Mouse (Mus musculus): ENCODE results near the gene S100a13. TPM values are rescaled to one million over a fixed set of nuclear protein-coding genes. Genes with fewer than 3 reads are reported as not detected.
A peak's percentile ranks its signal among the peaks of the same experiment; 100 is the strongest.

Gene S100a13
- polyA plus RNA-seq, 1 experiment from 2014 or later = 27.3 TPM

DNA sequence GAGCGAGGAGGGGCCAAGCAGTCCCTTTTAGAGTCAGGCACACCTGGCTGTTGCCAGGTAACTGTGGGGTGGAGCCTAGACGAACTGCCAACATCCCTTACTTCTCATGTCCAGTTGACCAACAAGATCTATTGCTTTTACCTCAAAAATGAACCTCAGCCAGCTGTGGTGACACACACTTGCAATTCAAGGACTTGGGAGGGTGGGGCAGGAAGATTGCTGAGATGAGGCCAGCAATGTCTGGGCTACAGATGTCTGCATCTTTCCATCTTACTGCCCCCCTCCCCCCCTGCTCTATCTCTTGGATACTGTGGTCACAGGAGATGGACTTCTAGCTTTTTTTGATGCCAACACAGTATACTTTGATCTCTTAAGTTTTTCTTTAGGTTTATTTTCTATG lies 38.0 kb downstream of the S100a13 start:
- H3K27ac ChIP-seq (ENCODE audit: low read depth) = no peak overlapping the region
- H3K9me3 ChIP-seq (ENCODE audit: low read depth, low read length) = no peaks in the 10 kb centered on the region
- WGBS = 65% methylated on average over 2 of the region's 2 CpGs
- H3K36me3 ChIP-seq (ENCODE audit: insufficient read depth) = no peaks in the 10 kb centered on the region
- DNase-seq (no peak), ATAC-seq (ENCODE audit: insufficient read depth) (no peak)
- no peak overlapping the region for H3K4me2 ChIP-seq
- no peaks in the 10 kb centered on the region for H3K27me3 ChIP-seq (ENCODE audit: insufficient read depth, low read length)
- H3K4me3 ChIP-seq (ENCODE audit: low read depth, low read length) = no peak overlapping the region
- no peak overlapping the region for H3K9ac ChIP-seq
- H3K4me1 ChIP-seq (ENCODE audit: insufficient read depth) = no peaks in the 10 kb centered on the region
- no peak for TF ChIP-seq CTCF (IDR thresholded peaks at IDR 0.05; ENCODE audit: low read depth)

- WGBS = 65% methylated on average over 5 of the region's 5 CpGs
- H3K27me3 ChIP-seq (ENCODE audit: insufficient read depth, low read length) = no peaks in the 10 kb centered on the region
- no peaks in the 10 kb centered on the region for H3K9me3 ChIP-seq (ENCODE audit: low read depth, low read length)
- H3K4me2 ChIP-seq = no peak overlapping the region
- ATAC-seq (ENCODE audit: insufficient read depth) (no peak), DNase-seq (peak; percentile 4)
- no peak overlapping the region for H3K9ac ChIP-seq
- no peak overlapping the region for H3K27ac ChIP-seq (ENCODE audit: low read depth)
- no peaks in the 10 kb centered on the region for H3K36me3 ChIP-seq (ENCODE audit: insufficient read depth)
- H3K4me1 ChIP-seq (ENCODE audit: insufficient read depth) = no peaks in the 10 kb centered on the region
- no peak overlapping the region for H3K4me3 ChIP-seq (ENCODE audit: low read depth, low read length)
- TF ChIP-seq CTCF (IDR thresholded peaks at IDR 0.05; ENCODE audit: low read depth) = no peak
Observed at GRCm38 (mm10) chr3:90555954-90556353, 41.7 kb downstream of the S100a13 start.

DNA sequence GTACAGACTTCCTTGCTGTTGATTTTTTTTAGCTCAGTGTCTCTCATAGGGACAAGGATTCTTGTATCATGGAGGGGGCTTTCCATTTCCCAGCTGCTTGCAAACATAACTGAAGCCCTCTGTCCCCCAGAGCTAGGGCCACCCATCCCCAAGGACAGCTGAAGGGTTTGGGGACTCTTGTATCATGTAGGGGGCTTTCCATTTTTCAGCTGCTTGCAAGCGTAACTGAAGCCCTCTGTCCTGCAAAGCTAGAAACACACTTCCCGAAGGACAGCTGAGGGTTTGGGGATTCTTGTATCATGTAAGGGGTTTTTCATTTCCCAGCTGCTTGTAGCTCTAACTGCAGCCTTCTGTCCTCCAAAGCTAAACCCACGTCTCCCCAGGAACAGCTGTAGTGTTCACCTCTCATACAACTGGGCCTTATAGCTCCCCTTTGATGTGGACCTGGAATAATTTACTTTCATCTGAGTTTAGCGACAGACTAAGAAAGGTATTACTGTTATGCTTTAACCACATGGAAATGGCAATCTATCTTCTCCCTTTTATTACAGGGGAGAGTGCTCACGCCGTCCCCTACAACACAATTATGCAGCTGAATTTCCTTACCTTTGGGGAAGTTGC lies 45.9 kb downstream of the S100a13 start, which contains the start of gene S100a3:
Gene S100a3, plus strand, starts transcription at position 571 of the 621 bp plus-strand sequence.
- Histone ChIP-seq H3K4me2 (no peak within 1 kb of the TSS), H3K9me3 (ENCODE audit: low read depth, low read length) (no peaks in the 10 kb centered on the region), H3K27ac (ENCODE audit: low read depth) (no peak within 1 kb of the TSS), H3K27me3 (ENCODE audit: insufficient read depth, low read length) (no peaks in the 10 kb centered on the region), H3K4me3 (ENCODE audit: low read depth, low read length) (no peak within 1 kb of the TSS), H3K36me3 (ENCODE audit: insufficient read depth) (no peaks in the 10 kb centered on the region), H3K4me1 (ENCODE audit: insufficient read depth) (no peaks in the 10 kb centered on the region), H3K9ac (no peak within 1 kb of the TSS)
- no peak for TF ChIP-seq CTCF (IDR thresholded peaks at IDR 0.05; ENCODE audit: low read depth)
- no peak for ATAC-seq (ENCODE audit: insufficient read depth)
- no peak for DNase-seq
- WGBS = 75% methylated on average over 6 of the region's 6 CpGs

Other genes with a start within 250 kb of the S100a13 start
- 4.4 and 6.1 TPM in 2 replicates for gene Dennd4b, start 249.2 kb upstream of the S100a13 start, polyA plus RNA-seq (2014; fragmentation: Nextera tagmentation; extraction: Ambion mirVana)
- gene Gatad2b, start 221.3 kb upstream of the S100a13 start, polyA plus RNA-seq (2014; fragmentation: Nextera tagmentation; extraction: Ambion mirVana) = 14.6 and 15.8 TPM in 2 replicates
- gene Slc27a3, start 124.5 kb upstream of the S100a13 start, polyA plus RNA-seq (2014; fragmentation: Nextera tagmentation; extraction: Ambion mirVana) = 18.4 and 19.1 TPM in 2 replicates
- 38.5 and 40.5 TPM in 2 replicates for gene Ints3, start 80.8 kb upstream of the S100a13 start, polyA plus RNA-seq (2014; fragmentation: Nextera tagmentation; extraction: Ambion mirVana)
- gene Npr1, start 48.6 kb upstream of the S100a13 start, polyA plus RNA-seq (2014; fragmentation: Nextera tagmentation; extraction: Ambion mirVana) = 17.8 and 19.3 TPM in 2 replicates
- gene Ilf2, start 38.3 kb upstream of the S100a13 start, polyA plus RNA-seq (2014; fragmentation: Nextera tagmentation; extraction: Ambion mirVana) = 232 and 240 TPM in 2 replicates
- gene Snapin, start 23.4 kb upstream of the S100a13 start, polyA plus RNA-seq (2014; fragmentation: Nextera tagmentation; extraction: Ambion mirVana) = 68.0 and 74.7 TPM in 2 replicates
- 103 and 109 TPM in 2 replicates for gene Chtop, start 4.9 kb upstream of the S100a13 start, polyA plus RNA-seq (2014; fragmentation: Nextera tagmentation; extraction: Ambion mirVana)
- 28.0 and 33.9 TPM in 2 replicates for gene S100a1, start within 50 bp of the S100a13 start, polyA plus RNA-seq (2014; fragmentation: Nextera tagmentation; extraction: Ambion mirVana)
- gene S100a14, start 12.4 kb downstream of the S100a13 start, polyA plus RNA-seq (2014; fragmentation: Nextera tagmentation; extraction: Ambion mirVana) = 1.2 and 1.6 TPM in 2 replicates
- 161 and 175 TPM in 2 replicates for gene S100a16, start 22.8 kb downstream of the S100a13 start, polyA plus RNA-seq (2014; fragmentation: Nextera tagmentation; extraction: Ambion mirVana)
- 0.12 and 0.49 TPM in 2 replicates for gene S100a3, start 46.1 kb downstream of the S100a13 start, polyA plus RNA-seq (2014; fragmentation: Nextera tagmentation; extraction: Ambion mirVana)
- gene S100a2, start 75.8 kb downstream of the S100a13 start, polyA plus RNA-seq (2014; fragmentation: Nextera tagmentation; extraction: Ambion mirVana) = not detected in 2 replicates
- gene Gm42674, start 87.5 kb downstream of the S100a13 start, polyA plus RNA-seq (2014; fragmentation: Nextera tagmentation; extraction: Ambion mirVana) = not detected in 2 replicates
- gene S100a4, start 89.3 kb downstream of the S100a13 start, polyA plus RNA-seq (2014; fragmentation: Nextera tagmentation; extraction: Ambion mirVana) = 3.1 and 3.7 TPM in 2 replicates
- gene S100a5, start 94.1 kb downstream of the S100a13 start, polyA plus RNA-seq (2014; fragmentation: Nextera tagmentation; extraction: Ambion mirVana) = not detected in 2 replicates
- gene S100a6, start 98.4 kb downstream of the S100a13 start, polyA plus RNA-seq (2014; fragmentation: Nextera tagmentation; extraction: Ambion mirVana) = 84.2 and 100 TPM in 2 replicates
- not detected in 2 replicates for gene S100a7a, start 139.6 kb downstream of the S100a13 start, polyA plus RNA-seq (2014; fragmentation: Nextera tagmentation; extraction: Ambion mirVana)
- gene S100a8, start 154.5 kb downstream of the S100a13 start, polyA plus RNA-seq (2014; fragmentation: Nextera tagmentation; extraction: Ambion mirVana) = 5.6 and 32.5 TPM in 2 replicates
- gene S100a9, start 181.3 kb downstream of the S100a13 start, polyA plus RNA-seq (2014; fragmentation: Nextera tagmentation; extraction: Ambion mirVana) = 1.9 and 14.0 TPM in 2 replicates
- not detected in 2 replicates for gene Pglyrp4, start 212.5 kb downstream of the S100a13 start, polyA plus RNA-seq (2014; fragmentation: Nextera tagmentation; extraction: Ambion mirVana)